Mouse (Mus musculus) G1E-ER4 (cell line): ENCODE measurements around the gene Tmem223. TPM values are rescaled to one million over a fixed set of nuclear protein-coding genes. Genes with fewer than 3 reads are reported as not detected.

ENCODE experiments used
- GATA1 ChIP-seq: IDR thresholded peaks from one replicate; pipeline ENCODE4 v1.8.0; 2012; ENCODE audit warnings: low read length, inconsistent platforms
- polyA plus RNA-seq: library from polyadenylated mRNA; stranded (reverse); fragments of >175 nt; gene quantifications from 2 replicates; pipeline ENCODE4 v1.2.3, GENCODE M21; 2012

The Tmem223 gene
- polyA plus RNA-seq = 3.6 and 4.5 TPM in 2 replicates

DNA sequence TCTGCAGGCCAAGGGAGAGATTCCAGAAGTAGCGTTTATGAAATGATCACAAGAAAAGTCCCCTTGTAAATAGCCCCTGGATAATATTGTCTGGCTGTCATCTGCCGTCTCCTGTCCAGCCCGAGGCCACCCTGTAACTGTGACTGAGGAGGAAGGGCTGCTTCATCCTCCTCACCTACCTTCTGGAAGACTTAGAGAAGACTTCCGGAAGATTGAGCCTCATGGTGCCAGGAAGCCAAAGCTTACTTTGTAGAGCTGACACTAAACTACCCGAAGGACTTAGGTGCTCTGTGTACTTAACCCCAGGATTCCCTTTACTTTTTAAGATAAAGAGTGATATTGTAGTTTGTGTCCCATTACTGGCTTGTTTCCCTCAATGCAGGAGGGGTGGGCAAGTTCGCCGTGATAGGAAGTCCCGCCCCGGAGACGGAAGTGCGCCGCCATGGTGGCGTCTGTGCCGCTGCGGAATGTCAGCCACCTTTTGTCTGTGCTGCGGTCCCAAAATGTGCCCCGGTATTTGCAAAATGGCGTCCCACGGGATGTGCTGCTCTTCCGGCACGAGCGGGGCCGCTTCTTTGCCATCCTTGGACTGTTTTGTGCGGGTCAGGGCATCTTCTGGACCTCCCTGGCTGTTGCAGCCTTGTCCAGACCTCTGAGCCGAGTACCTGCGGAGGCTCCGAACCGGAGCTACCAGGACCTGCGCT is at the start of gene Tmem223:
Tmem223 (plus strand) TSS at position 430 of the 704 bp plus-strand sequence.
- TF ChIP-seq GATA1 = no peak

GRCm38 (mm10) chr19:8721378-8721777 is 49.4 kb upstream of the Tmem223 start:
- TF ChIP-seq GATA1 = no peak

- TF ChIP-seq GATA1 = no peak
Measured at GRCm38 (mm10) chr19:8722021-8722420, 48.8 kb upstream of the Tmem223 start.

- no peak for TF ChIP-seq GATA1
Measured at GRCm38 (mm10) chr19:8722559-8722906, 48.3 kb upstream of the Tmem223 start.

- no peak for TF ChIP-seq GATA1
Measured at GRCm38 (mm10) chr19:8722907-8723573, 47.8 kb upstream of the Tmem223 start, which contains the start of gene Slc3a2. Gene Slc3a2, minus strand, starts transcription at chr19:8723369.

DNA sequence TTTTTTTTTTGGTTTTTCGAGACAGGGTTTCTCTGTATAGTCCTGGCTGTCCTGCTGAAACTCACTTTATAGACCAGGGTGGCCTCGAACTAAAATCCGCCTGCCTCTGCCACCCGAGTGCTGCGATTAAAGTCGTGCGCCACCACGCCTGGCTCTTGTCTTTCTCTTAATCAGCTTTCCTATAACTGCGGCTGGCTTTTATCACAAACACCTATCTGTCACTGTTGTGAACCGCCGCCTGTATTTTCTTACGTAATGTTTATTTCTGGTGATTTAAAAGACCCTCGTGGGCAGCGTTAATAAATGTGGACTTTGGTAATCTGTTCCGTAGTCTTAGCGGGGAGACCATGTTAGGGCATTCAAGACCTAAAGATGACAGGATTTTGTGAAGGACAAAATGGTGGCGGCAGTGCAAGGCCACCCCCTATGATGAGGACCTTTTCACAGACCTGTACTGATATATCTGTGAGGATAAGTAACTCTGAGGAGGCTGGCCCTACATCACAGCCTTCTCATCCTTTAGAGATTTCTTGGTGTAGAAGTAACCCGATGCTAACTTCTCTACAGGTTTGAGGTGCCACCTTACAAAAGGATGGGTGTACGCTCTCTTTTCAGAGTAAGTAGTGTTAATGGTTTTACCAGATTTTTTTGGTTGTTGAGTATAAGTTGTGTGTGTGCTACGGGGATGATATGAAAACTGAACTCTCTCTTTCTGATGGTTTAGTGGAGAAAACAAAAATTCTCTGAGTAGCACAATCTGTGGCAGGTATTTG is 47.0 kb upstream of the Tmem223 start:
- no peak for TF ChIP-seq GATA1

GRCm38 (mm10) chr19:8724392-8724791 is 46.4 kb upstream of the Tmem223 start:
- no peak for TF ChIP-seq GATA1

DNA sequence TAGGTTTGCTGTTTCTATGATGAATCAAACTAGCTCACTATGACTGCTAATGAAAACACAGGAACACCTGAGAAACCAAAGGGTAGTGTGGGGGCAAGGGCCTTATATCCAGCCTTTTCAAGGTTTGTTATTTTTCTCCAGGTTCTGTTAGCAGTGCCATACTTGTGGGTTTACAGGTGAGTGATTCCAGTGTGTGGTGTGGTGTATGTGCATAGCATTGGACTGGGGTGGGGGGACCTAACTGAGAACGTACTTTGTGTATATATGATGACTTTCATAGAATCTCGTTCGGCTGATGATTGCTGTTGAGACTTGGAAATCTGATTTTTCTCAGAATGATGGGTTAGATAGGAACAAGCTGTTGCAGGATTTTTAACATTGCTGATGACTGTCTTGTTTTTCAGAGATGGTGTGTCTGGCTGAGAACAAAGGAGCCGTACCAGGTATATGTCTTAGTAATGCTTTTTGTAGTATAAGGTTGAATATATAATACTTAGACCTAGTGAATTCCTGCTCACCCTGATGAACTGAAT is 45.6 kb upstream of the Tmem223 start:
- no peak for TF ChIP-seq GATA1

- TF ChIP-seq GATA1 = no peak
Measured at GRCm38 (mm10) chr19:8726609-8727390, 44.0 kb upstream of the Tmem223 start.

DNA sequence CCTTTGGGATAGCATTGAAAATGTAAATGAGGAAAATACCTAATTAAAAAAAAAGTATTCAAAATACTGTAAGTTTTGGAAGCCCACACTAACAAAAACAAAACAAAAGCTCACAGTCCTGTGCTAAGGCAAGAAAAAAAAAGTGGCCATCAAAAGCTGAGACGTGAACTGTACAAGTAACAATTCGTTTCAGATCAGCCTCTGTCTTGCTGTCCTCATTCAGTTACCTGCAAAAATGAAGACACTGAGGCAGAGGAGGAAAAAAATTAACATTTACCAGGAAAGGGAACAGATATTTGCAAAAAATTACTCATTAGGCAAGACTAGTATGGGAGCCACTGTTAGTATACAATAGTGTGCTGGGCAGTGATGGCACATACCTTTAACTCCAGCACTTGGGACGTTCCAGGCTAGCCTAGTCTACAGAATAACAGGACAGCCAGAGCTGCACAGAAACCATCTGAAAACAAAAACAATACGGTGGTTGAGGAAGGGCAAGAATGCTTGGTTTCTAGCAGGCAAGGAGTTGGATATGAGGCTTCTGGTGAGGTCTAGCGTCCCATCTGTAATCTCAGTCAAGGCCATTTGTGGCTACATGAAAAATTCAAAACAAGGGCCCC is 43.2 kb upstream of the Tmem223 start:
- no peak for TF ChIP-seq GATA1

- TF ChIP-seq GATA1 = no peak
Measured at GRCm38 (mm10) chr19:8734334-8734733, 36.5 kb upstream of the Tmem223 start.

GRCm38 (mm10) chr19:8735389-8736159 is 35.2 kb upstream of the Tmem223 start, which contains the start of gene Wdr74:
Gene Wdr74, plus strand, starts transcription at chr19:8735827.
- TF ChIP-seq GATA1 = no peak

GRCm38 (mm10) chr19:8736160-8736467 is 34.7 kb upstream of the Tmem223 start:
- TF ChIP-seq GATA1 = no peak

- no peak for TF ChIP-seq GATA1
Measured at GRCm38 (mm10) chr19:8738911-8739310, 31.9 kb upstream of the Tmem223 start.
